Mouse (Mus musculus): ENCODE results near the gene Dlx5. TPM values are rescaled to one million over a fixed set of nuclear protein-coding genes. Genes with fewer than 3 reads are reported as not detected.

Dlx5 gene
- total RNA-seq (2018; cell fraction: chromatin; rRNA removed): not detected
- not detected for total RNA-seq (2018; cell fraction: cytosol; rRNA removed)
- not detected for total RNA-seq (2018; cell fraction: nucleus; rRNA removed)
- polyA plus RNA-seq (2018): not detected in 3 replicates

DNA sequence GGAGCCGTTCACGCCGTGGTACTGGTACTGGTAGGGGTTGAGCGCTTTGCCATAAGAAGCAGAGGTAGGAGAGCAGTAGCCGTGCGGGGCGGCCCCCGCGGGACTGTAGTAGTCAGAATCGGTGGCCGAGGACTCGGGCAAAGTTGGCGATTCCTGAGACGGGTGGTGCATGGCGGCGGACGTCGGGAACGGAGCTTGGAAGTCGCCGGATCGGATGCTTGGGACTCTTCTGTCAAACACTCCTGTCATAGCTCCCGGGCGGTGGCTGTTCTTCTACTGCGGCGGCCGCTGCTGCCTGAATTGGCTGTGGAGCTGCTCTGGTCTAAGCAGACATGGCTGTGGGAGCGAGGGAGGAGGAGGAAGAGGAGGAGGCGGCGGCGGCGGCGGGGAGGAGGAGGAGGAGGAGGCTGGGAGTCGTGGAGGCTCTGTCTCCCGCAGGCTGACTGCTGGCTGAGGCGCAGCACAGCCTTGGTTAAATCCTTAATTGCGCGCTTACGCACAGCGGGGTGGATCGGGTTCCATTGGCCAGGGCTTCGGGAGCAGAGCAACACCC lies at the start of gene Dlx5:
Gene Dlx5 (minus strand): TSS at position 448 of the 553 bp plus-strand sequence.
- H3K36me3 ChIP-seq (ENCODE audit: inconsistent target): no peaks in the 10 kb centered on the region
- H3K4me3 ChIP-seq (ENCODE audit: inconsistent target): no peak within 1 kb of the TSS
- H3K27ac ChIP-seq: no peak within 1 kb of the TSS
- under 1% methylated on average over 27 of the region's 42 CpGs for WGBS (ENCODE audit: missing documents)
- no peaks in the 10 kb centered on the region for H3K79me2 ChIP-seq (ENCODE audit: inconsistent target)

- WGBS (ENCODE audit: missing documents): 79% methylated on average over 2 of the region's 4 CpGs
- Histone ChIP-seq H3K4me3 (ENCODE audit: inconsistent target) (no peak overlapping the region), H3K27ac (no peak overlapping the region)
These were observed 49.6 kb upstream of the Dlx5 start for GRCm38 (mm10) chr6:6931507-6931906.

GRCm38 (mm10) chr6:6930831-6931230 lies 48.9 kb upstream of the Dlx5 start:
- Histone ChIP-seq H3K36me3 (ENCODE audit: inconsistent target) (no peaks in the 10 kb centered on the region), H3K79me2 (ENCODE audit: inconsistent target) (no peaks in the 10 kb centered on the region), H3K27ac (no peak overlapping the region), H3K4me3 (ENCODE audit: inconsistent target) (no peak overlapping the region)
- WGBS (ENCODE audit: missing documents): 87% methylated on average over 4 of the region's 4 CpGs

More at GRCm38 (mm10) chr6:6931507-6931906, 49.6 kb upstream of the Dlx5 start:
- Histone ChIP-seq H3K79me2 (ENCODE audit: inconsistent target) (no peaks in the 10 kb centered on the region), H3K36me3 (ENCODE audit: inconsistent target) (no peaks in the 10 kb centered on the region)

GRCm38 (mm10) chr6:6925264-6925663 lies 43.4 kb upstream of the Dlx5 start:
- no peak overlapping the region for H3K4me3 ChIP-seq (ENCODE audit: inconsistent target)
- H3K79me2 ChIP-seq (ENCODE audit: inconsistent target): no peaks in the 10 kb centered on the region
- WGBS (ENCODE audit: missing documents): 82% methylated on average over 1 of the region's 1 CpGs
- H3K36me3 ChIP-seq (ENCODE audit: inconsistent target): no peaks in the 10 kb centered on the region
- H3K27ac ChIP-seq: no peak overlapping the region

- Histone ChIP-seq H3K4me3 (ENCODE audit: inconsistent target) (no peak overlapping the region), H3K27ac (no peak overlapping the region), H3K79me2 (ENCODE audit: inconsistent target) (no peaks in the 10 kb centered on the region), H3K36me3 (ENCODE audit: inconsistent target) (no peaks in the 10 kb centered on the region)
- WGBS (ENCODE audit: missing documents): 98% methylated on average over 4 of the region's 4 CpGs
These were observed 35.4 kb upstream of the Dlx5 start for GRCm38 (mm10) chr6:6917334-6917733.

DNA sequence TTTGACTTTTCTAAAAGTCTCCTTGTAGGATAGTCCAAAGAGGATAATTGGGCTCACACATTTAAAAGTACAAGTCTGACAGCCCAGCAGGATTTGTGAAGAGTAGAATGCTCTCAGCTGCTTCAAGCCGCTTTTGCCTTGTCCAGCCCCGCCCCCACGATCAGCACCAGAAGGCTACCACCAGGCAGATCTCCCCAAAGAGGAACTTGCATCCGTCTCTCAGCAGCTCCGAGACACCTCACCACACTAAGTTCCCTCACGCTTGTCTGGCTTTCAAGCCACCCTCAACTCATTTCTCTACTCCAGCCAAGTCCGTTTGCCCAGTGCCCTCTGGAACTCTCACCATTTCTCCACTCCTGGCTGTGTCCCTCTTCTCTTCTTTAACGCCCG lies 33.6 kb upstream of the Dlx5 start:
- Histone ChIP-seq H3K27ac (no peak overlapping the region), H3K36me3 (ENCODE audit: inconsistent target) (no peaks in the 10 kb centered on the region), H3K79me2 (ENCODE audit: inconsistent target) (no peaks in the 10 kb centered on the region), H3K4me3 (ENCODE audit: inconsistent target) (no peak overlapping the region)
- WGBS (ENCODE audit: missing documents): 20% methylated on average over 9 of the region's 9 CpGs

DNA sequence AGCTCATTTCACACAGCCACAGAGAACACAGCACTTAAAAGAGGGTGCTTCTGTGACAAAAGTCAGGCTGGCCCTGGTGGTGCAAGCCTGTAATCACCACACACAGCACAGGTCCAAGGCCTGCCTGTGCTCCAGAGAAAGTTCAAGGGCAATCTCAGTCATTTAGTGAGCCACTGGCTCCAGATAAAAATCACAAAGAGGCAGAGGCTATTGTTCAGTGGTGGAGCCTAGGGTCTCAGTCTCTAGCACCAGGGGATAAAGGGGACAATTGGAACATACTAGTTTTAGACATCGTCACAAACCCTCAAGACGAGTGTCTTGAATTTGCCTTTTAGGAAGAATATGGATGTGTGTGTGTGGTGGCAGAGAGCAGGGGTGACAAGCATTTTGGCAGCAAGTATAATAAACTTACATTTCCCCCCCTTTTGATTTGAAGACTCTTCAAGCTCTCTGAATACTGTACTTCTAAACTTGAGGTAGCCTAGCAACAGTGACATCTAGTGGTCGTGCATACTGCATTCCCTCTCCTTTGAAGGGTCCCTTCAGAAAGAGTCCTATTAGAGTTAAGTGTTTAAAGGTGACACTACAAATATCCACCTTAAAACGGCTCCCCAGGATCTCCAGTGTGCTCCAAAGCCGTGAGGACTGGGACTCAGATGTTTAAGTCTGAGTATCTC lies 33.1 kb upstream of the Dlx5 start:
- no peaks in the 10 kb centered on the region for H3K36me3 ChIP-seq (ENCODE audit: inconsistent target)
- 43% methylated on average over 5 of the region's 5 CpGs for WGBS (ENCODE audit: missing documents)
- H3K27ac ChIP-seq: no peak overlapping the region
- H3K4me3 ChIP-seq (ENCODE audit: inconsistent target): no peak overlapping the region
- H3K79me2 ChIP-seq (ENCODE audit: inconsistent target): no peaks in the 10 kb centered on the region

- Histone ChIP-seq H3K27ac (no peak overlapping the region), H3K79me2 (ENCODE audit: inconsistent target) (no peaks in the 10 kb centered on the region), H3K36me3 (ENCODE audit: inconsistent target) (no peaks in the 10 kb centered on the region), H3K4me3 (ENCODE audit: inconsistent target) (no peak overlapping the region)
- WGBS (ENCODE audit: missing documents): 85% methylated on average over 1 of the region's 1 CpGs
These were observed 32.4 kb upstream of the Dlx5 start for GRCm38 (mm10) chr6:6914304-6914703.

- 80% methylated on average over 8 of the region's 8 CpGs for WGBS (ENCODE audit: missing documents)
- H3K79me2 ChIP-seq (ENCODE audit: inconsistent target): no peaks in the 10 kb centered on the region
- H3K4me3 ChIP-seq (ENCODE audit: inconsistent target): no peak overlapping the region
- no peaks in the 10 kb centered on the region for H3K36me3 ChIP-seq (ENCODE audit: inconsistent target)
- no peak overlapping the region for H3K27ac ChIP-seq
These were observed 27.7 kb upstream of the Dlx5 start for GRCm38 (mm10) chr6:6909586-6909985.

DNA sequence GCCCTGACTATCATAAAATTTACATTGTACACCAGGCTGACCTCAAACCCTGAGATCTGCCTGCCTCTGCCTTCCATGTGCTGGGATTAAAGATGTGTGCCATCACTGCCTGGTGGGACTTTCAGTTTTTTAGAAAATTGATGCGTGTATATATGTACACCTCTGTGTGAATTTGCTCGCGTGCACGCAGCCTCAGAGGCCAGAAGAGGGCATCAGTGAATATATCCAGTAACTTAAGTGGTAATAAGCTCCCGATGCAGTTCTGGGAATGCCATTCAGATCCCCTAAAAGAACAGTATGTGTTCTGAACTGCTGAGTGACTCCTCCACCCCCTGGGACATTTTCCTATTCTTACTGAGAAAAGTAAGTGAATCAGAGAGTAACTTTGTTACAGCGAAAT lies 8.2 kb upstream of the Dlx5 start:
- H3K27ac ChIP-seq: no peak overlapping the region
- 80% methylated on average over 6 of the region's 6 CpGs for WGBS (ENCODE audit: missing documents)
- H3K4me3 ChIP-seq (ENCODE audit: inconsistent target): no peak overlapping the region
- no peaks in the 10 kb centered on the region for H3K36me3 ChIP-seq (ENCODE audit: inconsistent target)
- H3K79me2 ChIP-seq (ENCODE audit: inconsistent target): no peaks in the 10 kb centered on the region

DNA sequence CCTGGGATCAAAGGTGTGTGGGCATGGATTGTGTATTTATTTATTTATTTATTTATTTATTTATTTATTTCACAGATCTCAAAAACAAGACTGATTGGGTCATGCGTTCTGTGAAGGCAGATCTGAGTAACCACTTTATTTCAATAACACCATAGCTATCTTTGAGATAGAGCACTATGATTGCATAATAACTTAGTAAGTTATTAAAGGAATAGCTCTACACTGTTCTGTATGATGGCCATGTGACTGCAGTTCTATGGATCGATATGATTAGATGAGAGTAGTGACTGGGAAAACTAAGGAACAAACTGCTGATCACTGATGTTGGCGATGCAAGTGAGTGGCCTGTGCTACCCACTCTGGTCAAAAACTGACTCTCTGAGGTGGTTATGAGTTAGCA lies 4.3 kb upstream of the Dlx5 start:
- no peak overlapping the region for H3K4me3 ChIP-seq (ENCODE audit: inconsistent target)
- 86% methylated on average over 3 of the region's 3 CpGs for whole genome bisulfite sequencing (ENCODE audit: missing documents)
- no peaks in the 10 kb centered on the region for H3K36me3 ChIP-seq (ENCODE audit: inconsistent target)
- H3K79me2 ChIP-seq (ENCODE audit: inconsistent target): no peaks in the 10 kb centered on the region
- H3K27ac ChIP-seq: no peak overlapping the region

GRCm38 (mm10) chr6:6884897-6885296 lies 3.0 kb upstream of the Dlx5 start:
- H3K36me3 ChIP-seq (ENCODE audit: inconsistent target): no peaks in the 10 kb centered on the region
- 14% methylated on average over 12 of the region's 12 CpGs for WGBS (ENCODE audit: missing documents)
- H3K4me3 ChIP-seq (ENCODE audit: inconsistent target): no peak overlapping the region
- H3K79me2 ChIP-seq (ENCODE audit: inconsistent target): no peaks in the 10 kb centered on the region
- no peak overlapping the region for H3K27ac ChIP-seq

DNA sequence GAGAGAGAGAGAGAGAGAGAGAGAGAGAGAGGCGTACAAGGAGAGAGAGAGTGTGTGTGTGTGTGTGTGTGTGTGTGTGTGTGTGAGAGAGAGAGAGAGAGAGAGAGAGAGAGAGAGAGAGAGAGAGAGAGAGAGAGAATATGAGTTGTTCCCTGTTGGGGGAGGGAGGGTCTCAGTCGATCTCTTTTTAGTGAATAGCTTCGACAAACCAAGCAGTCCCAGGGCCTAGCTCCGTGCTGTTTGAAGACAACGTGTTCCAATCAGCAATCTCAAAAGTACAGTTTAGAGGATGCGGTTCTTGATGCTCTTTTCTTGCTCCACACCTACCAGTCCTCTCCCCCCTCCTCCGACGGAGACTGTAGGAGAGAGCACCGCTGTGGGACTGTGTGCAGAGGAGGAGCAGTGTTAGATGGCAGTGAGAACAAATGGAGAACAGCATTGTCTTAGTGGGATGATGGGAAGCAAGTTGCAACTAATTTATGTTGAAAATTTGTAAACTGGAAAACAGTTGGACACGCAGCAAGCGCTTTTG lies 447 bp upstream of the Dlx5 start:
- WGBS (ENCODE audit: missing documents): 4% methylated on average over 10 of the region's 11 CpGs
- Histone ChIP-seq H3K27ac (no peak overlapping the region), H3K36me3 (ENCODE audit: inconsistent target) (no peaks in the 10 kb centered on the region), H3K4me3 (ENCODE audit: inconsistent target) (no peak overlapping the region), H3K79me2 (ENCODE audit: inconsistent target) (no peaks in the 10 kb centered on the region)

GRCm38 (mm10) chr6:6881115-6881637 lies 709 bp downstream of the Dlx5 start:
- H3K36me3 ChIP-seq (ENCODE audit: inconsistent target): no peaks in the 10 kb centered on the region
- WGBS (ENCODE audit: missing documents): 5% methylated on average over 28 of the region's 30 CpGs
- H3K4me3 ChIP-seq (ENCODE audit: inconsistent target): no peak overlapping the region
- H3K79me2 ChIP-seq (ENCODE audit: inconsistent target): no peaks in the 10 kb centered on the region
- H3K27ac ChIP-seq: no peak overlapping the region

- no peaks in the 10 kb centered on the region for H3K79me2 ChIP-seq (ENCODE audit: inconsistent target)
- WGBS (ENCODE audit: missing documents): 7% methylated on average over 24 of the region's 24 CpGs
- no peaks in the 10 kb centered on the region for H3K36me3 ChIP-seq (ENCODE audit: inconsistent target)
These were observed 1.3 kb downstream of the Dlx5 start for GRCm38 (mm10) chr6:6880361-6881114.

More at GRCm38 (mm10) chr6:6880361-6881114, 1.3 kb downstream of the Dlx5 start:
- Histone ChIP-seq H3K27ac (no peak overlapping the region), H3K4me3 (ENCODE audit: inconsistent target) (no peak overlapping the region)

Data from macrophage (primary cell).